Mouse (Mus musculus): ENCODE results near the gene Olfr698.
A peak's percentile ranks its signal among the peaks of the same experiment; 100 is the strongest.
"Not testable (repeated sequence)": the region's sequence is repeated elsewhere in the genome, so short reads cannot be mapped to it uniquely, and the experiment has no call there.

The Olfr698 gene

DNA sequence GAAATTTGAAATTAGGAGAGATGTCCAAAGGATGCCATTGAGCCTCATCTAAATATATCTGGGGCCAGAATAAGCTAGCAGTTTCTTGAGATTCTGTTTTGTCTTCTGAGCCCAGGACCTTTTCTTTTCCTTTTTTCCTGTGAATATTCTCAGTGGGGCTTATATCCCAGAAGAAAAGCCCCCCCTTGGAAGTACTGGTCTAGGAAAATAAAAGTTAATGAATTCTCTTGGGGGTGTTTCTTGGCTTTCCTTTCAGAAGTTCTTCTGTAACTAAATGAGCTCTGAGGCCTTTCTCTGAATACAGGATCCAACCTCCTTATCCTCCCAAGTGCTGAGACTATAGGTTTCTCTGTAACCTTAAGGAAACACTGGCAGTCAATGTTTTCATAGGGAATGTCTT, at the start of gene Olfr698:
TSS of gene Olfr698 (minus strand) at position 101 of the 400 bp plus-strand sequence.
- Histone ChIP-seq H3K4me1 (replicated peaks; ENCODE audit: low read depth, low read length) (peaks cover under 1% of the 10 kb centered on the region), H3K9me3 (ENCODE audit: low read length) (peaks cover 4% of the 10 kb centered on the region; the same call in 1 of the 2 replicates), H3K27me3 (ENCODE audit: insufficient read depth, low read length) (no peaks in the 10 kb centered on the region), H3K36me3 (ENCODE audit: insufficient read depth, low read length) (no peaks in the 10 kb centered on the region), H3K4me3 (replicated peaks; ENCODE audit: low read length) (no peak within 1 kb of the TSS)
- TF ChIP-seq NANOG (IDR thresholded peaks at IDR 0.05; ENCODE audit: borderline replicate concordance, low read length) (no peak), POU5F1 (IDR thresholded peaks at IDR 0.05; ENCODE audit: borderline replicate concordance, low read length) (no peak), CTCF (conservative IDR thresholded peaks at IDR 0.05; ENCODE audit: low read length) (no peak)

DNA sequence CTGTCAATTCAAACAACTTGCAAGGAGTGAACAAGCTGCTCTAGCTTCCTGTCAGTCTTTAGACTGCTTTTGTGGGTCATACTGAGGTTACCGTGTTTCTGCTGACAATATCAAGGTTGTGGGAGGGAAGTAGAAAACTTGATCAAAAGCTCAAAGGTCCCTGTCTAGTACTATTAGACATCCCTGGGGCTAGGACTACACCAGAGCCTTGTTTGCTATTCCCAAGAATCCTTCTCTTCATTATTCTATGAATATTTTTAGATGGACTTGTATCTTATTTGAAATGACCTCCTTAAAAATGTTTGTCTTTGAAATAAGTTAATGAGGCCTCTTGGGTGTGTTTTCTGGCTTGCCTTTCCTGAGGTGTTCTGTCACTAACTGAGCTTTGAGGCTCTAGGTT, 37.9 kb upstream of the Olfr698 start, which contains the start of gene Olfr699:
TSS of gene Olfr699 (minus strand) at position 101 of the 400 bp plus-strand sequence.
- TF ChIP-seq NANOG (IDR thresholded peaks at IDR 0.05; ENCODE audit: borderline replicate concordance, low read length), result no peak
- no peak for TF ChIP-seq POU5F1 (IDR thresholded peaks at IDR 0.05; ENCODE audit: borderline replicate concordance, low read length)
- no peak for TF ChIP-seq CTCF (conservative IDR thresholded peaks at IDR 0.05; ENCODE audit: low read length)
- H3K4me3 ChIP-seq (replicated peaks; ENCODE audit: low read length), result no peak within 1 kb of the TSS
- H3K27me3 ChIP-seq (ENCODE audit: insufficient read depth, low read length), result no peaks in the 10 kb centered on the region
- H3K9me3 ChIP-seq (ENCODE audit: low read length), result peaks cover 7% of the 10 kb centered on the region; the same call in 1 of the 2 replicates
- no peaks in the 10 kb centered on the region for H3K36me3 ChIP-seq (ENCODE audit: insufficient read depth, low read length)
- no peaks in the 10 kb centered on the region for H3K4me1 ChIP-seq (replicated peaks; ENCODE audit: low read depth, low read length)

GRCm38 (mm10) chr7:106788330-106788729, 33.1 kb upstream of the Olfr698 start:
- Histone ChIP-seq H3K4me3 (replicated peaks; ENCODE audit: low read length) (no peak overlapping the region), H3K9me3 (ENCODE audit: low read length) (no peaks in the 10 kb centered on the region), H3K36me3 (ENCODE audit: insufficient read depth, low read length) (no peaks in the 10 kb centered on the region), H3K27me3 (ENCODE audit: insufficient read depth, low read length) (no peaks in the 10 kb centered on the region), H3K4me1 (replicated peaks; ENCODE audit: low read depth, low read length) (no peaks in the 10 kb centered on the region)
- TF ChIP-seq POU5F1 (IDR thresholded peaks at IDR 0.05; ENCODE audit: borderline replicate concordance, low read length), result no peak

- peak; percentile 64; the same call in 1 of the 2 replicates for TF ChIP-seq NANOG (IDR thresholded peaks at IDR 0.05; ENCODE audit: borderline replicate concordance, low read length)
- peaks cover 10% of the 10 kb centered on the region; the same call in 1 of the 2 replicates for H3K9me3 ChIP-seq (ENCODE audit: low read length)
- not testable (repeated sequence) for H3K36me3 ChIP-seq (ENCODE audit: insufficient read depth, low read length); H3K4me1 ChIP-seq (replicated peaks; ENCODE audit: low read depth, low read length); H3K4me3 ChIP-seq (replicated peaks; ENCODE audit: low read length); H3K27me3 ChIP-seq (ENCODE audit: insufficient read depth, low read length)
Measured at GRCm38 (mm10) chr7:106761008-106761407, 5.8 kb upstream of the Olfr698 start.

GRCm38 (mm10) chr7:106758800-106759199, 3.6 kb upstream of the Olfr698 start:
- Histone ChIP-seq H3K36me3 (ENCODE audit: insufficient read depth, low read length) (no peaks in the 10 kb centered on the region), H3K4me1 (replicated peaks; ENCODE audit: low read depth, low read length) (peaks cover 5% of the 10 kb centered on the region), H3K27me3 (ENCODE audit: insufficient read depth, low read length) (no peaks in the 10 kb centered on the region), H3K4me3 (replicated peaks; ENCODE audit: low read length) (no peak overlapping the region), H3K9me3 (ENCODE audit: low read length) (peaks cover 10% of the 10 kb centered on the region; the same call in 1 of the 2 replicates)
- TF ChIP-seq CTCF (conservative IDR thresholded peaks at IDR 0.05; ENCODE audit: low read length) (no peak), NANOG (IDR thresholded peaks at IDR 0.05; ENCODE audit: borderline replicate concordance, low read length) (no peak), POU5F1 (IDR thresholded peaks at IDR 0.05; ENCODE audit: borderline replicate concordance, low read length) (no peak)

- TF ChIP-seq NANOG (IDR thresholded peaks at IDR 0.05; ENCODE audit: borderline replicate concordance, low read length), result no peak
- no peak for TF ChIP-seq CTCF (conservative IDR thresholded peaks at IDR 0.05; ENCODE audit: low read length)
- no peak for TF ChIP-seq POU5F1 (IDR thresholded peaks at IDR 0.05; ENCODE audit: borderline replicate concordance, low read length)
- Histone ChIP-seq H3K4me3 (replicated peaks; ENCODE audit: low read length) (no peak overlapping the region), H3K27me3 (ENCODE audit: insufficient read depth, low read length) (no peaks in the 10 kb centered on the region), H3K9me3 (ENCODE audit: low read length) (peaks cover 30% of the 10 kb centered on the region), H3K36me3 (ENCODE audit: insufficient read depth, low read length) (no peaks in the 10 kb centered on the region; the same call in 1 of the 2 replicates), H3K4me1 (replicated peaks; ENCODE audit: low read depth, low read length) (peaks cover 10% of the 10 kb centered on the region)
Measured at GRCm38 (mm10) chr7:106745811-106746210, 9.4 kb downstream of the Olfr698 start.

GRCm38 (mm10) chr7:106742343-106742742, 12.9 kb downstream of the Olfr698 start, which contains the start of gene Olfr697:
Gene Olfr697, minus strand, starts transcription at chr7:106742443.
- Histone ChIP-seq H3K4me3 (replicated peaks; ENCODE audit: low read length) (no peak within 1 kb of the TSS), H3K36me3 (ENCODE audit: insufficient read depth, low read length) (no peaks in the 10 kb centered on the region)
- no peak for TF ChIP-seq CTCF (conservative IDR thresholded peaks at IDR 0.05; ENCODE audit: low read length)
- TF ChIP-seq POU5F1 (IDR thresholded peaks at IDR 0.05; ENCODE audit: borderline replicate concordance, low read length), result no peak
- no peak for TF ChIP-seq NANOG (IDR thresholded peaks at IDR 0.05; ENCODE audit: borderline replicate concordance, low read length)

GRCm38 (mm10) chr7:106737028-106737427, 18.2 kb downstream of the Olfr698 start:
- Histone ChIP-seq H3K4me3 (replicated peaks; ENCODE audit: low read length) (no peak overlapping the region), H3K27me3 (ENCODE audit: insufficient read depth, low read length) (no peaks in the 10 kb centered on the region), H3K4me1 (replicated peaks; ENCODE audit: low read depth, low read length) (no peaks in the 10 kb centered on the region), H3K9me3 (ENCODE audit: low read length) (no peaks in the 10 kb centered on the region), H3K36me3 (ENCODE audit: insufficient read depth, low read length) (no peaks in the 10 kb centered on the region)
- TF ChIP-seq NANOG (IDR thresholded peaks at IDR 0.05; ENCODE audit: borderline replicate concordance, low read length) (no peak), POU5F1 (IDR thresholded peaks at IDR 0.05; ENCODE audit: borderline replicate concordance, low read length) (no peak), CTCF (conservative IDR thresholded peaks at IDR 0.05; ENCODE audit: low read length) (no peak)

More at GRCm38 (mm10) chr7:106742343-106742742, 12.9 kb downstream of the Olfr698 start, which contains the start of gene Olfr697:
- Histone ChIP-seq H3K9me3 (ENCODE audit: low read length) (peaks cover 20% of the 10 kb centered on the region), H3K4me1 (replicated peaks; ENCODE audit: low read depth, low read length) (peaks cover 10% of the 10 kb centered on the region), H3K27me3 (ENCODE audit: insufficient read depth, low read length) (no peaks in the 10 kb centered on the region)

- Histone ChIP-seq H3K9me3 (ENCODE audit: low read length) (no peaks in the 10 kb centered on the region), H3K27me3 (ENCODE audit: insufficient read depth, low read length) (no peaks in the 10 kb centered on the region), H3K4me3 (replicated peaks; ENCODE audit: low read length) (no peak overlapping the region), H3K36me3 (ENCODE audit: insufficient read depth, low read length) (no peaks in the 10 kb centered on the region), H3K4me1 (replicated peaks; ENCODE audit: low read depth, low read length) (no peaks in the 10 kb centered on the region)
- TF ChIP-seq CTCF (conservative IDR thresholded peaks at IDR 0.05; ENCODE audit: low read length) (no peak), POU5F1 (IDR thresholded peaks at IDR 0.05; ENCODE audit: borderline replicate concordance, low read length) (no peak), NANOG (IDR thresholded peaks at IDR 0.05; ENCODE audit: borderline replicate concordance, low read length) (no peak)
Measured at GRCm38 (mm10) chr7:106733717-106734116, 21.5 kb downstream of the Olfr698 start.

DNA sequence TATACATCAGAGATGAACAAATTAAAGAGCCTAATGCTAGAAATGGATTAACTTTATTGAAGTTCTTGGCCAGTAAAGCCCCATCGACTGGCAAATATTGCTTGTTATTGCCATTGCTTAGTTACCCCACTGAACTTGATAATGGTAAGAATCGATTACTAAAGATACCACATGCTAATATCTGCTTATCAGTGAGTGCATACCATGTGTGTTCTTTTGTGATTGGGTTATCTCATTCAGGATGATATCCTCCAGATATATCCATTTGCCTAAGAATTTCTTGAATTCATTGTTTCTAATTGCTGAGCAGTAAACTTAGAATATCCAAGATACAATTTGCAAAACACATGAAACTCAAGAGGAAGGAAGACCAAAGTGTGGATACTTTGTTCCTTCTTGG, 29.5 kb downstream of the Olfr698 start:
- not testable (repeated sequence) for H3K36me3 ChIP-seq (ENCODE audit: insufficient read depth, low read length); H3K9me3 ChIP-seq (ENCODE audit: low read length); H3K4me3 ChIP-seq (replicated peaks; ENCODE audit: low read length)

More for the DNA sequence above, 29.5 kb downstream of the Olfr698 start:
- H3K27me3 ChIP-seq (ENCODE audit: insufficient read depth, low read length); H3K4me1 ChIP-seq (replicated peaks; ENCODE audit: low read depth, low read length): not testable (repeated sequence)

All from E14TG2a.4 (cell line).